Mouse (Mus musculus) liver, adult 2 months (tissue): ENCODE measurements around the gene Slc44a3.

Source experiments
- CTCF ChIP-seq: fragments of 200-500 bp; IDR thresholded peaks from 2 replicates; pipeline ENCODE4 v1.5.1; 2011; ENCODE audit warnings: low read depth, low read length, control low read depth
- POLR2A ChIP-seq: fragments of 200-500 bp; IDR thresholded peaks from 2 replicates; pipeline ENCODE4 v1.6.1; 2011; ENCODE audit warnings: low read length, control low read depth; ENCODE audit not compliant: insufficient read depth; ENCODE audit errors: extremely low read depth

DNA sequence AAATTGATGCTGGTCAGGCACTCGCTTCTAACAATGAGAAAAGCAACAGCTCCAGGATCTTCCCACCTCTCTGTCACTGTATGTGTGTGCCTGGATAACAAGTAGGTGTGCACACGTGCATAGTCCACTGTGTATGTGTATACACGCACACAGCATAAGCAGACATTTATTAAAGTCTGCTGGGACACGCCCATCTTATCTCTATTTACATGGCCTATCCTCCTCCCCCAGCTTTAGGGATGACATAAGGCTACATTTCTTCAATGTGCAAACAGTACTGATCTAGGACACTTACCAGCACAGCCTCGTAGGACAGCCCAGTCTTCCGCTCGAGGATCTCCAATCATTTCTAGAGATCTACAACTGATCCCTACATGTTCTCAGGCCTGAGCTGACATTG is 24.1 kb upstream of the Slc44a3 start:
- TF ChIP-seq CTCF (no peak), POLR2A (no peak)
